Mouse (Mus musculus) retina, adult 2 months (tissue): ENCODE data around the gene Ncapd2.

ENCODE experiments used
- DNase-seq: peaks from one replicate; pipeline ENCODE4 v3.0.0-alpha.2; 2012; ENCODE audit warnings: low read depth, low spot score

Ncapd2 gene

GRCm38 (mm10) chr6:125191332-125192015, at the start of gene Ncapd2, which contains the start of gene Mrpl51:
Gene Ncapd2 (minus strand): TSS chr6:125191701.
Gene Mrpl51 (plus strand): TSS chr6:125191801.
- peak; percentile 89 for DNase-seq

- no peak for DNase-seq
These were observed 49.1 kb upstream of the Ncapd2 start for GRCm38 (mm10) chr6:125240617-125241016.

DNA sequence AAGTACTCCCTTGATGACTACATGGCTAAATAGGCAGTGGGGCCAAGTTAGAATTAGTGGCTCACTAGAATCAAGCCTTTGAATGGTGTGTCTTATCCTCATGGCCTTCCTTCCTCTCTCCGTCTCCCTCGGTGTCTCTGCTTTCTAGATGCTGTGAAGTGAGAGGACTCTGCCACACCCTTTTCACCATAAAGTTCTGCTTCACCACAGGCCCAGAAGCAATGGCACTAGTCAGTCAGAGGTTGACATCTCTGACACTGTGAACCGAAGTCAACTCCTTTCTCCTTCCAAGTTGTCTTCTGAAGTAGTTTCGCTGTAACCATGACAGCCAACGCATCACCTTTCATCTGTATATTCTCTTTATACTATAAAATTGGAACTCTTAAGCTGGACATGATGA, 48.0 kb upstream of the Ncapd2 start:
- no peak for DNase-seq

DNA sequence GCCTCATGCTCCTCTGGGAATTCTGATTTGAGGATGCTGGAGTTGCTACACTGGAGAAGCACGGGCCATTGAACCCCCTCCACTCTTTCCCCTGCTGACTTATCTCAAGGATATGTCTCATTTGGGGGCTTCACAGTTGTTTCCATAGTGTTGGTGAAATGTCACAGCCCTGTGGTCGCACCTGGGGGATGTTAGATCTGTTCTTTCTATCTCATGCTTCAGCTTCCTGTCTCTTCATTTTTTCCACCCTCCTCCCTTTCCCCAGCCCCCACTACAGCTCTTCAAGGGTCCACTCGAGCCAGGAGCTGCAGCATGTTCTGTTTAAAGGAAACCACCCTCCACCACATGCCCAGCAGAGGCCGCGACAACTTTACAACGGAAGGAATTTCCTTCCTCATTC, 46.9 kb upstream of the Ncapd2 start:
- DNase-seq = no peak

- DNase-seq = no peak
These were observed 45.9 kb upstream of the Ncapd2 start for GRCm38 (mm10) chr6:125237421-125237820.

GRCm38 (mm10) chr6:125236782-125237181, 45.3 kb upstream of the Ncapd2 start, which contains the start of gene Cd27:
Gene Cd27 (minus strand): TSS chr6:125237010.
- no peak for DNase-seq

- DNase-seq = no peak
These were observed 44.8 kb upstream of the Ncapd2 start for GRCm38 (mm10) chr6:125236341-125236740.

DNA sequence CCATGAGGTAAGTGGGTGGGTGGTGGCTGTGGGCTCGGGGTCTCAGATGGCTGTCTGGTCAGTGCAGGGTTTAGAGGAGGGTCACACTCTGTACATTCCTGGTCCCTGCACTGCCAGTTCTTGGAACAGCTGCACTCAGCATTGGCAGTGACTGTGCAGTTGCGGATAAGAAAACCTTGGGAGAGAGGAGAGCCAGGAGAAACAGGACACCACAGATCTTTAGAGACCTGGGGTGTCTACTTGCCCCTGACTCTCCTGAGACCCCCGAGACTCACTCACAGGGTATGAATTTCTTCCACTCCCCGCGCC, 43.0 kb upstream of the Ncapd2 start:
- no peak for DNase-seq

DNA sequence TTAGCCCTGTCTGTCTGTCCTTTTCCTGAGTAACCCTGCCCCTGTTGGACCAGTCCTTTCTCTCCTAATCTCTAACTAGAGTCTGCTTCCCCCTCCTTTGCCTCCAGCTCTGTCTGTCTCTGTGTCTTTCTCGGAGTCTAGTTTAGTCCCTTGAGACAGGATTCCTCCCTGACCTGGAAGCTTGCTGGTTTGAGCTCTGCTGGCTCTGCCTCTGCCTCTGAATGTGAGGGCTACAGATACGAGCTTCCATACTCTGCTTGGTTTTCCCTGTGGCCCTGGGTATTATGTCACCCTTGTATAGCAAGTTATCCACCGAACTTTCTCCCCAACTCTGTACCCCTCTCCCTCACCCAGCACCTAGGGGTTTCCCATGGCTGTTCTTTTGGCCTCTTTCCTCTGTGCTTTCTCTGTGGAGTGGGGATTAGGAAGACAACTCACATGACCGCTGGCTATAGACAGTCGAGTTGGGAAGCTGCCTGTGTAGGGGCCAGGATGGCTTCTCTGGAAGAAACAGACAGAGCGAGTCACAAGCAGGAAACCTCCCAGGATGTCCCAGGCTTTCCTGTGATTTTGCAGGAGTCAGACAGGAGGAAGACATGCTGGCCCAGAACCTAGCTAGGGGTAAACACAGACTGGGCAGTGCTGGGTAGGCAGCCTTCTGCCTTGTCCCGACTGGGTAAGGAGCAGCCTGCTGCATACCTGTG, 42.5 kb upstream of the Ncapd2 start:
- no peak for DNase-seq

DNA sequence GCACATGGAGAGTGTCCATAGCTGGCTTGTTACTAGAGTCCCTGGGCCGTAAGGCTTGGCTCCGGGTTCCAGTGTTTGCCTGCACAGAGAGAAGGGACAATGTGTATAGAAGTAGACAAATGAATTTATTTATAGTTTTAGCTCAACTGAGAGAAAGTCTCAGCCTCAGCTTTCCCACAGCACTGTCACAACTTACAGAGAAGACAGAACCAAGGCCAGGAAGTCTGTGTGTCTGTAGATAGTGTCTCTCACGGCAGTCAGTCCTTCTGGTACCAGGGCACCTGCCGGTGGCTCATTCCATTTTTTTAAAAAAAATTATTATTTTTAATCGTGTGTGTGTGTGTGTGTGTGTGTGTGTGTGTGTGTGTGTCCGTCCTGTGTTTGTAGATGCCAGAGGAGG, 41.0 kb upstream of the Ncapd2 start:
- DNase-seq = no peak

GRCm38 (mm10) chr6:125232045-125232437, 40.5 kb upstream of the Ncapd2 start:
- no peak for DNase-seq

- DNase-seq = no peak
These were observed 39.9 kb upstream of the Ncapd2 start, which contains the start of gene Tapbpl for GRCm38 (mm10) chr6:125231117-125232044. Gene Tapbpl (minus strand): TSS chr6:125231860.

DNA sequence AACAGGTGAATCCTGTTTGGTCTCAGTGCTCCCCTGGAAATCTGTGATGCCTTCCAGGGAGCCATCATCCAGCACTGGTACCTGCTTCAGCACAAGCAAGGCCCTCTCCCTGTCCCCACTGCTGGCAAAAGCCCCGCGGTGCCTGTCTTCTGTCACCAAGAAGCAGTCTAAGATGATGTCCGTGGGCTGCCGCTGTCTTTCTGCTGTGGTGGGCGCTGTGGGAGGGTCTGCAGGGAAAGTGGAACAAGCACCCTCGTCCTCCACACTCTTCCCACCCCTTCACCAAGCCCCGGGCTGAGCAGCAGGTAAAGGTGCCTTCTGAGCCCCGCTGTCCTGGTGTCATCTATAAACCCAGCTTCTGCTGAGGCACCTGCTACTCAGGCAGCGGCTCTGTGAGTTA, 39.1 kb upstream of the Ncapd2 start:
- DNase-seq = no peak

DNA sequence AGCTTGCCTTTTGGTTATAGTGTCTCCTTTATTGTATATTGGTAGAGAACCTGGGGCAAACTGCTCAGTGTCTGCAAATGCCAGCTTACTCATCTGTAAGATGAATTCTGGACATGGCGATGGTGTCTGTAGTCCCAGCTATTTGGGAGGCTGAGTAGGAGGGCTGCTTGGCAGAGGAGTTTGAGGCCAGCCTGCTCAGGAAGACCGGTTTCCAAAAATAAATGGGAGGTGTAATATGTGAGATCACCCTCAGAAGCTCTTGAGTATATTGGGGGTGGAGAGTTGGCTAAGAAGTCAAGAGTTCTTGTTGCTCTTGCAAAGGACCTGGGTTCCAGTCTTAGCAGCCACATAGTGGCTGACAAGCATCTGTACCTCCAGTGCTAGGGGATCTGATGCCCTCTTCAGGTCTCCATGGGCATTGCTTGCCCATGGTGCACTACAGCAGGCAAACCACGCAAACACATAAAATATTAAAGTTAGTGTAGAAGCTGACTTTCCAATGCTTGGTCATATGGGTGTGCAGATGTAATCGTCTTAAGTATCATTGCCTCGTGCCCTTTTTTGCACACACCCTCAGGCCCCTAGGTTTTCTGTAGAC, 34.1 kb upstream of the Ncapd2 start:
- no peak for DNase-seq

- DNase-seq = no peak
These were observed 31.1 kb upstream of the Ncapd2 start for GRCm38 (mm10) chr6:125222577-125222976.

DNA sequence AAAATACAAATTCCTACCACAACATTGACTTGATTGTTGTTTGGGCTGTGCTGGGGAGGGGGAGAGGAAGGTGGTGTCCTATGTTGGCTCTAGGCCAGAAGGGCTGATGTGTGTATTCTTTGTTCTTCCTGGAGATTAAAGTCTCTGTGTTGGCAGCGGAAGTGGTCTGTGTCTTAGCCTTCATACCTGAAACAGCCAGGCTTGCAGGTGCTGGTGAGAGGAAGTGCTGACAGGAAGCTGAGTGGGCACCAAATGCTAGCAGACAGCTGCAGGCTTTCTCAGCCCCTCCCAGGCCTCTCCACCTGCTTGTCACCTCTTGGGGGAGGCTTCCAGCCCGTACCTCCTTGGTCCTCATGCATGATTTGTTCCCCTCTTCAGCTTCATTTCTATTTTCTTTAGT, 30.6 kb upstream of the Ncapd2 start:
- DNase-seq = no peak

GRCm38 (mm10) chr6:125221115-125221745, 29.7 kb upstream of the Ncapd2 start:
- no peak for DNase-seq

GRCm38 (mm10) chr6:125218963-125219362, 27.5 kb upstream of the Ncapd2 start:
- no peak for DNase-seq

- no peak for DNase-seq
These were observed 26.4 kb upstream of the Ncapd2 start for GRCm38 (mm10) chr6:125217899-125218298.

DNA sequence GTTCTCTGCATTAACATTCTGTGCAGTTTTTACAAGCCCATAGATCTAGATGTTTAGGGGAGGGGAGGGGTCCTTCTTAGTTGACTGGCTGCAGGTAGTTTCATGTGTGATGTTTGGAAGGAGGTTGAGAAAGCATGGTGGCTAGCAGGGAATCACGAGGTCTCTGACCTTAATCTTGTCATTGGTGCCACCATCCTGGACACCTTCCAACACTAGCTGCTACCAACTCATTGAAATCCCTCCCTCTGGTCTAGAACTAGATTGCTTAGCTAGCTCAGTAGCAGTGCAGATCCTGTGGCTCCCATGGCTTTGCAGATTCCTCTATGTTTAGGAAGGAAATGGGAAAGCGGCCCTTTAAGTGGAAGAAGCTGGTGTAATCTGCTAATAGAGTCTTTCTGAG, 25.4 kb upstream of the Ncapd2 start:
- no peak for DNase-seq
